Mouse (Mus musculus) forebrain, embryonic 14.5 days (tissue): ENCODE results near the gene Notum. TPM values are rescaled to one million over a fixed set of nuclear protein-coding genes. Genes with fewer than 3 reads are reported as not detected.

ENCODE experiments used
- ATAC-seq: fragments of 200-750 bp; cut with Nextera tagmentation; 2 replicates; pipeline ENCODE4 v1.8.0; 2017; ENCODE audit warnings: mild to moderate bottlenecking, moderate library complexity
- DNase-seq: peaks from one replicate; pipeline ENCODE4 v3.0.0-alpha.2; 2015; ENCODE audit warnings: low spot score
- H3K27ac ChIP-seq: fragments of 300-500 bp; sonication (generic); 2 replicates; pipeline ENCODE4 v1.5.1; 2014; ENCODE audit warnings: low read depth, mild to moderate bottlenecking, control low read depth, low read length, moderate library complexity
- H3K27me3 ChIP-seq: fragments of 300-500 bp; sonication (generic); replicated peaks from 2 replicates; pipeline ENCODE4 v1.6.1; 2014; ENCODE audit warnings: low read length, control low read depth, mixed read lengths; ENCODE audit not compliant: control insufficient read depth, insufficient read depth
- H3K36me3 ChIP-seq: fragments of 300-500 bp; sonication (generic); 2 replicates; pipeline ENCODE4 v1.6.1; 2014; ENCODE audit warnings: low read length, control low read depth; ENCODE audit not compliant: control insufficient read depth, insufficient read depth
- H3K4me1 ChIP-seq: fragments of 300-500 bp; sonication (generic); 2 replicates; pipeline ENCODE4 v1.6.1; 2014; ENCODE audit warnings: antibody characterized with exemption, low read length, control low read depth; ENCODE audit not compliant: control insufficient read depth, insufficient read depth
- H3K4me2 ChIP-seq: fragments of 300-500 bp; sonication (generic); 2 replicates; pipeline ENCODE4 v1.6.1; 2014; ENCODE audit warnings: mild to moderate bottlenecking, control low read depth, low read length
- H3K4me3 ChIP-seq: fragments of 300-500 bp; sonication (generic); 2 replicates; pipeline ENCODE4 v1.5.1; 2014; ENCODE audit warnings: low read depth, low read length, control low read depth
- H3K9ac ChIP-seq: fragments of 300-500 bp; sonication (generic); 2 replicates; pipeline ENCODE4 v1.6.1; 2014; ENCODE audit warnings: mild to moderate bottlenecking, low read length, control low read depth, moderate library complexity
- H3K9me3 ChIP-seq: fragments of 300-500 bp; sonication (generic); replicated peaks from 2 replicates; pipeline ENCODE4 v1.6.1; 2016; ENCODE audit warnings: low read length, control low read depth, mixed read lengths; ENCODE audit not compliant: control insufficient read depth
- WGBS: fragments of 180-500 bp; shearing (Covaris S2); extraction: QIAGEN DNeasy Blood & Tissue Kit; methylation state at CpG from one replicate; pipeline ENCODE4 v1.1.7; 2014; 5-methylcytosine and 5-hydroxymethylcytosine counted together
- polyA plus RNA-seq: library from polyadenylated mRNA; unstranded; fragments of >200 nt; fragmentation: Nextera tagmentation; extraction: Ambion mirVana; gene quantifications from 2 replicates; pipeline ENCODE4 v1.2.1, GENCODE M21; 2014

The Notum gene
- polyA plus RNA-seq, 1 experiment from 2014 or later: 0.36 TPM

GRCm38 (mm10) chr11:120618619-120619535 is 42.1 kb downstream of the Notum start:
- no peak for DNase-seq
- Histone ChIP-seq H3K4me3 (no peak overlapping the region), H3K4me1 (peaks cover 9% of the 10 kb centered on the region), H3K27me3 (no peaks in the 10 kb centered on the region), H3K9ac (no peak overlapping the region), H3K4me2 (no peak overlapping the region), H3K27ac (no peak overlapping the region), H3K36me3 (peaks cover 58% of the 10 kb centered on the region), H3K9me3 (no peaks in the 10 kb centered on the region)
- ATAC-seq: no peak
- WGBS: 93% methylated on average over 25 of the region's 25 CpGs

GRCm38 (mm10) chr11:120617519-120618112 is 43.4 kb downstream of the Notum start, which contains the start of gene Pcyt2:
Pcyt2 (minus strand) TSS chr11:120617936.
- peaks cover 61% of the 10 kb centered on the region for H3K36me3 ChIP-seq
- peak within 1 kb of the TSS; percentile 90 for H3K9ac ChIP-seq
- ATAC-seq (peak; percentile 97), DNase-seq (peak; percentile 94)
- H3K4me1 ChIP-seq: peaks cover 8% of the 10 kb centered on the region
- peak within 1 kb of the TSS; percentile 82 for H3K4me2 ChIP-seq
- 1% methylated on average over 56 of the region's 56 CpGs for WGBS
- peak within 1 kb of the TSS; percentile 60; the same call in 1 of the 2 replicates for H3K27ac ChIP-seq
- peak within 1 kb of the TSS; percentile 84 for H3K4me3 ChIP-seq
- no peaks in the 10 kb centered on the region for H3K27me3 ChIP-seq
- H3K9me3 ChIP-seq: no peaks in the 10 kb centered on the region

- WGBS: 53% methylated on average over 4 of the region's 4 CpGs
- peak overlapping the region; percentile 84 for H3K4me3 ChIP-seq
Observed at GRCm38 (mm10) chr11:120616617-120617294, 44.2 kb downstream of the Notum start.

GRCm38 (mm10) chr11:120615606-120616203 is 45.3 kb downstream of the Notum start:
- Histone ChIP-seq H3K4me3 (no peak overlapping the region), H3K27me3 (no peaks in the 10 kb centered on the region), H3K36me3 (peaks cover 62% of the 10 kb centered on the region), H3K9me3 (no peaks in the 10 kb centered on the region), H3K9ac (peak overlapping the region; percentile 7; the same call in 1 of the 2 replicates), H3K27ac (no peak overlapping the region), H3K4me1 (peaks cover 8% of the 10 kb centered on the region), H3K4me2 (no peak overlapping the region)
- ATAC-seq: no peak
- no peak for DNase-seq
- WGBS: 93% methylated on average over 11 of the region's 11 CpGs

More at GRCm38 (mm10) chr11:120616617-120617294, 44.2 kb downstream of the Notum start:
- Histone ChIP-seq H3K27ac (0 out of 2 replicates have a peak overlapping the region, but pooled peaks have one; percentile 60), H3K4me2 (peak overlapping the region; percentile 82), H3K4me1 (peaks cover 8% of the 10 kb centered on the region), H3K9me3 (no peaks in the 10 kb centered on the region), H3K36me3 (peaks cover 62% of the 10 kb centered on the region), H3K9ac (peak overlapping the region; percentile 90), H3K27me3 (no peaks in the 10 kb centered on the region)
- DNase-seq: no peak
- no peak for ATAC-seq

GRCm38 (mm10) chr11:120615167-120615566 is 45.8 kb downstream of the Notum start:
- H3K27me3 ChIP-seq: no peaks in the 10 kb centered on the region
- no peak for DNase-seq
- H3K9ac ChIP-seq: no peak overlapping the region
- peaks cover 8% of the 10 kb centered on the region for H3K4me1 ChIP-seq
- no peaks in the 10 kb centered on the region for H3K9me3 ChIP-seq
- H3K36me3 ChIP-seq: peaks cover 62% of the 10 kb centered on the region
- no peak for ATAC-seq
- no peak overlapping the region for H3K27ac ChIP-seq
- 99% methylated on average over 6 of the region's 6 CpGs for WGBS
- H3K4me2 ChIP-seq: no peak overlapping the region
- no peak overlapping the region for H3K4me3 ChIP-seq

GRCm38 (mm10) chr11:120613976-120614375 is 47.0 kb downstream of the Notum start:
- Histone ChIP-seq H3K36me3 (peaks cover 60% of the 10 kb centered on the region), H3K9ac (no peak overlapping the region), H3K27ac (no peak overlapping the region), H3K9me3 (no peaks in the 10 kb centered on the region), H3K4me2 (no peak overlapping the region), H3K4me1 (peaks cover 8% of the 10 kb centered on the region), H3K4me3 (no peak overlapping the region), H3K27me3 (0 out of 2 replicates have a peak, but pooled peaks cover 3% of the 10 kb centered on the region)
- DNase-seq: no peak
- 86% methylated on average over 8 of the region's 8 CpGs for WGBS
- no peak for ATAC-seq

GRCm38 (mm10) chr11:120613481-120613972 is 47.4 kb downstream of the Notum start:
- peaks cover 55% of the 10 kb centered on the region for H3K36me3 ChIP-seq
- peaks cover 9% of the 10 kb centered on the region for H3K4me1 ChIP-seq
- no peak overlapping the region for H3K4me3 ChIP-seq
- no peak overlapping the region for H3K4me2 ChIP-seq
- H3K27me3 ChIP-seq: 0 out of 2 replicates have a peak, but pooled peaks cover 8% of the 10 kb centered on the region
- H3K9ac ChIP-seq: no peak overlapping the region
- H3K9me3 ChIP-seq: no peaks in the 10 kb centered on the region
- DNase-seq (no peak), ATAC-seq (no peak)
- no peak overlapping the region for H3K27ac ChIP-seq
- 86% methylated on average over 10 of the region's 10 CpGs for WGBS

- H3K9me3 ChIP-seq: no peaks in the 10 kb centered on the region
- H3K36me3 ChIP-seq: peaks cover 50% of the 10 kb centered on the region
- H3K27ac ChIP-seq: no peak overlapping the region
- DNase-seq (peak; percentile 62), ATAC-seq (no peak)
- H3K4me1 ChIP-seq: peaks cover 12% of the 10 kb centered on the region
- H3K27me3 ChIP-seq: 0 out of 2 replicates have a peak, but pooled peaks cover 9% of the 10 kb centered on the region
- 44% methylated on average over 6 of the region's 6 CpGs for WGBS
- H3K4me2 ChIP-seq: no peak overlapping the region
- no peak overlapping the region for H3K4me3 ChIP-seq
- H3K9ac ChIP-seq: no peak overlapping the region
Observed at GRCm38 (mm10) chr11:120612763-120613162, 48.2 kb downstream of the Notum start.
